Mouse (Mus musculus) CH12.LX (cell line): Measurements from ENCODE around the gene Gpx1.

Experiments
- CTCF ChIP-seq, 2 experiments: IDR thresholded peaks in 1 of 2; conservative IDR thresholded peaks in 1 of 2; 2 replicates each; pipeline ENCODE4 v1.5.1; 2011 to 2012; ENCODE audit warnings: low read depth in 2 of 2, low read length in 2 of 2, improper control_type of control experiment in 1 of 2, inconsistent platforms in 1 of 2, mild to moderate bottlenecking in 1 of 2, moderate library complexity in 1 of 2
- HCFC1 ChIP-seq: IDR thresholded peaks from 2 replicates; pipeline ENCODE4 v1.6.1; 2012; ENCODE audit warnings: low read depth, mild to moderate bottlenecking, inconsistent platforms, low read length, improper control_type of control experiment
- MEF2A ChIP-seq: IDR thresholded peaks from 2 replicates; pipeline ENCODE4 v1.6.1; 2014; ENCODE audit warnings: low read depth, mild to moderate bottlenecking, inconsistent platforms, low read length, improper control_type of control experiment, borderline replicate concordance
- MXI1 ChIP-seq: IDR thresholded peaks from 2 replicates; pipeline ENCODE4 v1.6.1; 2011; ENCODE audit warnings: mild to moderate bottlenecking, low read depth, low read length, improper control_type of control experiment
- MYC ChIP-seq: IDR thresholded peaks from 2 replicates; pipeline ENCODE4 v1.6.1; 2011; ENCODE audit warnings: low read depth, mild to moderate bottlenecking, improper control_type of control experiment, low read length
- NRF1 ChIP-seq: IDR thresholded peaks from 2 replicates; pipeline ENCODE4 v1.6.1; 2014; ENCODE audit warnings: low read depth, mild to moderate bottlenecking, inconsistent platforms, low read length, improper control_type of control experiment, moderate library complexity
- POLR2A ChIP-seq: IDR thresholded peaks from 2 replicates; pipeline ENCODE4 v1.6.1; 2011; ENCODE audit warnings: low read depth, mild to moderate bottlenecking, improper control_type of control experiment, low read length
- POLR2AphosphoS2 ChIP-seq: IDR thresholded peaks from 2 replicates; pipeline ENCODE4 v1.6.1; 2011; ENCODE audit warnings: low read depth, low read length, improper control_type of control experiment
- RCOR1 ChIP-seq: conservative IDR thresholded peaks from 2 replicates; pipeline ENCODE4 v1.6.1; 2012; ENCODE audit warnings: low read depth, mild to moderate bottlenecking, inconsistent platforms, low read length, improper control_type of control experiment

DNA sequence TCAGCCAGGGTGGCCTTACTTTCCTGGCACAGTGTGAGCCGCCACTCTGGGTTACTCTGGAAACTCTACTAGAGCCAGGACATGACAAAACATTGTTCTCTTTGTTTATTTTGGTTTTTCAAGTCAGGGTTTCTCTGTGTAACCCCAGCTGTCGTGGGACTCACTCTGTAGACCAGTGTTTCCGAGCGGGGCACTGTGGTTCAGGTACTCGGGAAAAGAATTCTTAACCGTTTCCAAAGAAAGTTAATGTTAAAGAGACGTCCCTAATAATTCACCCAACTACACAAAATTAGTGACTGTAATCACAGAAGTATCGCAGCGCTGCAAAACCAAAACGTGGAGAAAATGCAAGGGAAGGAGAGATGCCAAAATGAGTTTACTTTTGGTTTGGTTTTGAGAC is 49.9 kb downstream of the Gpx1 start:
- TF ChIP-seq MXI1 (no peak), NRF1 (no peak), POLR2AphosphoS2 (no peak), MEF2A (no peak), RCOR1 (no peak), CTCF (conservative IDR thresholded peaks at IDR 0.05 in 1 of 2, IDR thresholded peaks at IDR 0.05 in 1 of 2; ENCODE audit: low read depth in 2 of 2, low read length in 2 of 2) (no peak), MYC (no peak), HCFC1 (no peak), POLR2A (no peak)
